Mouse (Mus musculus) left cerebral cortex, adult 2 months (tissue): Measurements from ENCODE around the gene Il2ra. TPM values are rescaled to one million over a fixed set of nuclear protein-coding genes. Genes with fewer than 3 reads are reported as not detected.
A peak's percentile ranks its signal among the peaks of the same experiment; 100 is the strongest.
"Not testable (repeated sequence)": the region's sequence is repeated elsewhere in the genome, so short reads cannot be mapped to it uniquely, and the experiment has no call there.

ENCODE experiments used
- DNase-seq, 2 experiments: peaks; one replicate each; pipeline ENCODE4 v3.0.0; 2021 to 2022; ENCODE audit warnings: low spot score in 2 of 2, mixed read lengths in 1 of 2; ENCODE audit errors: extremely low spot score in 1 of 2
- H3K27ac ChIP-seq: fragments of 200-600 bp; 2 replicates; pipeline ENCODE4 v1.8.1; 2022
- H3K4me3 ChIP-seq: fragments of 200-600 bp; 2 replicates; pipeline ENCODE4 v1.8.1; 2022
- CTCF ChIP-seq: fragments of 200-600 bp; IDR thresholded peaks from 2 replicates; pipeline ENCODE4 v1.8.1; 2022; ENCODE audit warnings: antibody characterized with exemption, mild to moderate bottlenecking, moderate library complexity
- intact Hi-C: fragments of 180-260 bp; cut with DNase I; formaldehyde crosslinking; loops from one replicate; pipeline ENCODE4 v1.15.1; 2025
- long read RNA-seq, 2 experiments: library from polyadenylated mRNA; stranded (forward); transcript quantifications; one replicate each; pipeline ENCODE4 v2.0.0; 2021; ENCODE audit warnings: borderline mapping rate in 2 of 2
- total RNA-seq, 2 experiments: library from RNA; stranded (reverse); gene quantifications; 2 replicates each; pipeline ENCODE4 v1.2.3; 2021

The Il2ra gene
- total RNA-seq, result under 1 TPM in 1 of 2 experiments, not detected in 1; 0.07 TPM
- long read RNA-seq, experiment 1, result 0 reads
- long read RNA-seq, experiment 2, result 0 reads

DNA sequence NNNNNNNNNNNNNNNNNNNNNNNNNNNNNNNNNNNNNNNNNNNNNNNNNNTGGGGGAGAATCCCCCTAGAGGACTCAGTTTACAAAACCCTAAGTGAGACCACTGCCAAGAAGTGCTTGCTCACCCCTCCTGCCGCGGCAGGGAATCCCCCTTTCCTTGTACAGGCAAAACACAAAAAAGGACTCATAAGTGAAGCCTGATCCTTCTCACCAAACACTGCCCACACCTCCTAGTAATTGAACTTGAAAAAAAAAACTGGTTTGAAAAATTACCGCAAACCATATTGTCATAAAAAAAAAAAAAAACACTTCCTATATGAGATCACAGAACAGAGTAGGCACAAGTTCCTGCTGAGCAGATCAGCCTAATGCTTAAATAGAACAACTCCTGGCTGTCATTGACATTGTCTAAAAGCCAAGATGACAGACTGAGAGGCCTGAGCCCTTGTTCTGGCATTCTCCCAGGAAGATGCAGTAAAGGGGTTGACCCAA, at the start of gene Il2ra:
TSS of gene Il2ra (plus strand) at position 357 of the 491 bp plus-strand sequence.
- intact Hi-C loops, result no loop called here
- Histone ChIP-seq H3K27ac (no peak within 1 kb of the TSS), H3K4me3 (no peak within 1 kb of the TSS)
- TF ChIP-seq CTCF, result no peak
- no peak for DNase-seq

DNA sequence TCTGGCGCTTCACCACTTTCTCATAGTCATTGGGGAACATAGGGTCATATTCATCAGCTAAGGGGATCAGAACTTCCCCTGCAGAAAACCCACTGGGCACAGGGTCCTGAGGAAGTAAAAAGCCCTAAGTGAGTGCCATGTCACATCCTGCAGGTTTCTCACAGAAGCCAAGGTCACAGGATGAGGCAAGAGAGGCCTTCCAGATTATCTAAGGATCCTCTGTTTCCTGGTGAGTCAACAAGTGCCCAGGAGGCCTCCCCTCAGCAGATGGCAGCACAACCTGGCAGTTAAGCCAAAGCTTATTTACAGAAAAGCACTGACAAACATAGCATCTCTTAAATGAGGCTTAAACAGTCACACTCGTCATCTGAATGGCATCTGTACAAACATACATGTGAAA, 45.9 kb upstream of the Il2ra start:
- intact Hi-C loops, result no loop called here
- Histone ChIP-seq H3K4me3 (no peak overlapping the region), H3K27ac (no peak overlapping the region)
- no peak for DNase-seq
- TF ChIP-seq CTCF, result no peak

DNA sequence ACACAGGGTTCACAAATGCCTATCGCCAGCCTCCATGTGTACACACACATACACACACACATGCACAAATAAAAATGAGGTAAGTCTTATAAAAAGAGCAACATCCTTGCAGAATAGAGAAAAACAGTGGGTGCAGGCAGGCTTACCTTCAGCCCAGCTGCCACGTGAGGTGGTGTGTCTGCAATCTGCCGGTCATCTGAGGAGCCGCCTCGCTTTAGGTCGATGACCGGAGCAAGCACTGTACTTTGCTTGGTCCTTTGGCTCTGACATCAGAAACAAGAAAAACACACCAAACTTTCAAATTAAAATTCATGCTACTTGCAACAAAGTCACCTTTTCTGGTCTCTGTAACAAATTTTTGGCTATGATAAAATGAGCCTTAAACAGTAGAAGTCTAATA, 44.7 kb upstream of the Il2ra start:
- no peak overlapping the region for H3K27ac ChIP-seq
- DNase-seq, result no peak
- H3K4me3 ChIP-seq, result no peak overlapping the region
- intact Hi-C loops, result no loop called here
- no peak for TF ChIP-seq CTCF

DNA sequence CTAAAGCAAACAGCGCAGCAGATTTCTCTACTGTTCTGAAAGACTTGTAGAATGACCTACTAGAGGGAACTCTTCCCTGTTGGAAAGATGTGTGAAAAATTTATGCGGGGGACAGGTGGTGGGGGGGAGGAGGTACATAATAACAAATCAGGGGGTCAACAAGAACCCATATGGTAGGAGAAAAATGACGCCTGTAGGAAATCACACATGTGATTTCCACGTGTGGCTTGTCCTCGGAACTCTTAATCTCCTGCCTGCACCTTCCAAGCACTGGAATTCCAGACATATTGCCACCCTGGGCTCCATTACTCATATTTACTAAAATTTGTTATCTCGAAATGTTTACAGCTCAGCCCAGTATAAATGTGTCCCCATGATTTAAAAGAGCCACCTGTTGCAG, 40.8 kb upstream of the Il2ra start:
- intact Hi-C loops, result loop anchor here (2.0 to 5.0 kb wide), 3 partner anchors 99 to 177 kb away; partner anchors contain the start of gene Il15ra
- no peak for DNase-seq
- Histone ChIP-seq H3K4me3 (peak overlapping the region; percentile 97), H3K27ac (no peak overlapping the region)
- no peak for TF ChIP-seq CTCF

DNA sequence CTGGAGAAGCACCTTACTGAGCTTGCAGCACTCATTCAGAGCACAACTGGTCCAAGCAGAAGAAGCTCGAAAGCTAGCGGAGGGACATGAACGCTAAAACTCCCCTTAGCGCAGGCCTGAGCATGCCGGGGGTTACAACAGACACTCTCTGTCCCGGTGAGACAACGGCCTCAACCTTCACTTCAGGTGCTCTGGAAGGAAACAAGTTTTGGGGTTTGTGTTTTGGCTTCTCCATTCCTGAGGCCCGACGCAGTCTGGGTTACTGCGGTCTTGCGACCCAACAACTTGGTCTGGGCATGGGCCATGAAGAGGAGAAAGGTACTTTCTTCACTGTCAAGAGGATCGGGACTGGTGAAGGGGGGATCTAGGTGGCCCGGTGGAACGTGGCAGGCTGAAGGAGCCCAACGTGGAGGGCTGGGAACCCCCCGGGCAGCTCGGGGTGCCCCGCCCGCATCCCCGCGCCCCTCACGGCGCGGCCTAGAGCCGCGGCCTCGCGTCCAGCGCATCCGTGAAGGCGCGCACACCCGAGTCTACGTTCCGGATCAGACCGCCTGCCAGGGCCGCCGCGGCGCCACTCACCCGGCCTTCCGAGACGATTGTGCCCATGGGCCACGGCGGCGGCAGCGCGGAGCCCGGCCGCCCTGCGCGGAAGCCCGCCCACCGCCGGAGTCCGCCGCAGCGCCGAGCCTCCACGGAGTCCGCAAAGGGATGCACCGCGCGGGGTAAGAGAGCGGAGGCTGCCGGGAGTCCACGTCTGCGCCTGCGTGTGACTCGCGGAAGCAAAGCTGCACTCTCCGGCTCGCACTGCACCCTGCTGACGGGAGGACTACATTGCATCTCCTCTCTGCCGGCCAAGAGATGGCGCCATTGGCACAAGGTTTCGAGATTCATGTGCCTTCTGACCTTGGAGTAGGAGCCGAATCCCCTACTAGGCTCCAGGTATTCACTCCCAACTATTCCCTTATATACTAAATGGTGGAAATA, 39.8 kb upstream of the Il2ra start:
- Histone ChIP-seq H3K27ac (peak overlapping the region; percentile 86), H3K4me3 (peak overlapping the region; percentile 97)
- DNase-seq, result peak; percentile 95 to 98
- intact Hi-C loops, result loop anchor here (1.0 to 5.0 kb wide), 5 partner anchors 62 to 176 kb away; partner anchors contain the start of gene Il15ra
- peak; percentile 100 for TF ChIP-seq CTCF

DNA sequence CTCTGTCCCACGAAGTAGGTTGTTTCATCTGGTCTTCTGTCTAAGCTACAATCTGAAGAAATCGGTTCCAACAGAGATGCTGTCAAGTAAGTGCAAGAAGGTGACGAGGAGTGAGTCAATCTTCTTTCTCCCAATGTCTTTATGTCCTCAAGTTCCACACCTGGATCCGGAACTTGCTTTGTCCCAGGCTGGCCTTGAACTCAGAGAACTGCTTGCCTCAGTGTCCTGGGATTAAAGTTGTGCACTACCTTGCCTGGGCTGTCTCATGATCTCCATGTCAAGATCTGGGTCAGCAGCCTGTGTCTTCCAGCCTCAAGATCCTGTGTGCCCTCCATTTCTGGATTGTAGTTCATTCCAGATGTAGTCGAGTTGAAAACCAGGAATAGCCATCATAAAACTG, 38.6 kb upstream of the Il2ra start, which contains the start of gene Rbm17:
TSS of gene Rbm17 (minus strand) at position 101 of the 400 bp plus-strand sequence.
- no peak for TF ChIP-seq CTCF
- peak within 1 kb of the TSS; percentile 97 for H3K4me3 ChIP-seq
- no peak for DNase-seq
- intact Hi-C loops, result loop anchor here (5.0 kb wide), 1 partner anchor 103 kb away; the partner anchor contains the start of gene Il15ra
- H3K27ac ChIP-seq, result peak within 1 kb of the TSS; percentile 86

DNA sequence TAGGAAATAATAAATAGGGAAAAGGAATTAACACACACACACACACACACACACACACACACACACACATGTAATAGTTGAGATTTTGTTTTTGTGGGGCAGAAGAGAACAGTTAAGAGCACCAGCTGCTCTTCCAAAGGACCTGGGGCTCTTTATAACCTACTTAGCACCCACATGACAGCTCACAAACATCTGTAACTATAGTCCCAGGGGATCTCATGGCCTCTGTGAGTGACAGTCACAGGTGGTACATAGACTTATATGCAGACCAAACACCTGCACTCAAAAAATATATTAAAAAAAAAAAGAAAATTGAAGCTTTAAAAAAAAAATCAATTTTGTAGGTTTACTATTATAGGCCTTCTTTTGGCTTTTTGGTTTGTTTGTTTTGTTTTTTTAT, 37.7 kb upstream of the Il2ra start:
- intact Hi-C loops, result loop anchor here (5.0 kb wide), 1 partner anchor 102 kb away; the partner anchor contains the start of gene Il15ra
- DNase-seq, result no peak
- no peak overlapping the region for H3K4me3 ChIP-seq
- no peak for TF ChIP-seq CTCF
- H3K27ac ChIP-seq, result no peak overlapping the region

DNA sequence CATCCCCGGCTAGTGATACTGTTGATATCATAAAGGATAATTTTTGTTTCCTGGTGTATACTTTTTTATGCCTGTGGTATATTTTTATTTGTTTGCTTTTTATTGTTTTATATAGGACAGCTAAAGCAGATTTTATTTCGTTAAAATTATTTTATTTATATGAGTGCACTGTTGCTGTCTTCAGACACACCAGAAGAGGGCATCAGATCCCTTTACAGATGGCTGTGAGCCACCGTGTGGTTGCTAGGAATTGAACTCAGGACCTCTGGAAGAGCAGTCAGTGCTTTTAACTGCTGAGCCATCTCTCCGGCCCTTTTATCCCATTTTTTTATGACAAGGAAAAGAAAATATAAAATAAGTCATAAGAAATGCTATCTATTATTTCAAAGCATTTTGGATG, 35.9 kb upstream of the Il2ra start:
- H3K4me3 ChIP-seq, H3K27ac ChIP-seq, DNase-seq, intact Hi-C loops: not testable (repeated sequence)
- peak; percentile 12 for TF ChIP-seq CTCF

DNA sequence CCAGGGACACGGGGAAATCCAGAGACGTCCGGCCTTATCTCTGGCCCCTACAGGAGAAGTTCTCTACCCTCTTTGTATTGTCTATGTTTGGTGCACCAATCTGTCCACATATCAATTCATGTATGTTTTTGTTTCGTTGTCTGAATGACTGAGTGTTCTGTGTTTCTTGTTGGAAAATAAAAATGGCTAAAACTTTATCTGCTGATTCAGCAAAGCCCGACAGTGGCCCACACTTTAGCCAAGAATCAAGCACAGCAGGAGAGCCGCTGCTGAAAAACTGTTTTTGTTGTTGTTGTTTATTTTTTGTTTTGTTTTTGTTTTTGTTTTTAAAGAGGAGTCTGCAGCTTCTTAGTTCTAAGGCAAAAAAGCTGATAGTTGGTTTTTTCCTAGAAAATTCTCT, 29.7 kb upstream of the Il2ra start:
- not testable (repeated sequence) for H3K27ac ChIP-seq

DNA sequence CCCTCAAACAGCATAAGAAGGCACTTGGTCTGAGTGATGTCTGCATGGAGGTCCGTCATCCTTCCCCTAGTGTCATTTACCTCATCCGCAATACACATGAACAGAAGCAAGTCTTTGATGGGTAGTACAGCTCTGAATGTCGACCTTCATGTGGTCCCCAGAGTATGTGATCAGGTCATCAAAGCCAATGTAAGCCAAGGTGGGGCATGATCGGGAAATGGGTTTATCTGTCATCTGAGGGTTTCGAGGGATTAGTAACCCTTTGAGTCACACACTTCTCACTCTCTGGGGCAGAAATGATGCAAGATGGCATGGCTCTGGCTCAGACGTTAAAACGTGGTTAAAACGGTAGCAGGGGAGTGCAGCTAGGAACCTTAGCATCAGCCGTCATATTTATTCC, 25.8 kb upstream of the Il2ra start:
- DNase-seq, result no peak
- intact Hi-C loops, result no loop called here
- no peak overlapping the region for H3K27ac ChIP-seq
- no peak for TF ChIP-seq CTCF
- no peak overlapping the region for H3K4me3 ChIP-seq

More for the DNA sequence above, 29.7 kb upstream of the Il2ra start:
- H3K4me3 ChIP-seq, intact Hi-C loops, DNase-seq: not testable (repeated sequence)

DNA sequence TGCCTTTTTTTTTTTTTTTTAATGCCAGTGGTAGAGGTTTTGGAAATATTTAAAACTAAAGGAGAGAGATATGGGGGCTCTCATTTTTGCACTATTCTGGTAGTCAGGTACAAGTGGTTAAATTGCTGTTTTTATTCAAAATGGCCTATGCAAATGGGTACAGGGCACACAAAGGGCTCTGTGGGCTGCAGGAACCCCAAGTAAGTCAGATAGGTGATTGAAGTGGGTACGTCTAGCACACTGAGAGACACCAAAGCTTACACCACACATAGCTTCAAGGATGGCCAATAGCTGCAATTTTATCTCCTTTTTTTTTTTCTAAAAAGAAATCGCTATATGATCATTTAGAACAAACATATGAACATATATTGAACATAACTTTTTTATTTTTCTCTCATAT, 23.0 kb upstream of the Il2ra start:
- Histone ChIP-seq H3K4me3 (no peak overlapping the region), H3K27ac (no peak overlapping the region)
- no peak for DNase-seq
- intact Hi-C loops, result no loop called here
- no peak for TF ChIP-seq CTCF

DNA sequence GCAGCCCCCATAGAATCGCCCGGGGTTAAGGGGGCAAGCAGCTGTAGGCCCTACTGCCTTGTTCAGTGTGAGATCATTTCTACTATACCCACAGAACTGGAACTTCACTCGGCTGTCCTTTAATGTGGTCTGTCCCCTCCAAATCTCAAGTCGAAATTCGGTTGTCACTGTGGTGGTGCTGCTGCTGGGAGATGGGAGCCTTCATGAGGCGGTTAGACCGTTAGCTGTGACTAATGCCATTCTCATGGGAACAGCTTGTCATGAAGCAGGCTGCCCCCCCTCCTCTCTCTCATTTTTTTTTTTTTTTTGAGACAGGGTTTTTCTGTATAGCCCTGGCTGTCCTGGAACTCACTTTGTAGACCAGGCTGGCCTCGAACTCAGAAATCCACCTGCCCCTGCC, 19.4 kb upstream of the Il2ra start:
- intact Hi-C loops, result no loop called here
- Histone ChIP-seq H3K4me3 (no peak overlapping the region), H3K27ac (no peak overlapping the region)
- no peak for DNase-seq
- no peak for TF ChIP-seq CTCF
